Mouse (Mus musculus) left cerebral cortex, adult 2 months (tissue): ENCODE results near the gene Eln. TPM values are rescaled to one million over a fixed set of nuclear protein-coding genes. Genes with fewer than 3 reads are reported as not detected.

Experiments used
- DNase-seq, 2 experiments: peaks; one replicate each; pipeline ENCODE4 v3.0.0; 2021 to 2022; ENCODE audit warnings: low spot score in 2 of 2, mixed read lengths in 1 of 2; ENCODE audit errors: extremely low spot score in 1 of 2
- H3K27ac ChIP-seq: fragments of 200-600 bp; 2 replicates; pipeline ENCODE4 v1.8.1; 2022
- H3K4me3 ChIP-seq: fragments of 200-600 bp; 2 replicates; pipeline ENCODE4 v1.8.1; 2022
- CTCF ChIP-seq: fragments of 200-600 bp; IDR thresholded peaks from 2 replicates; pipeline ENCODE4 v1.8.1; 2022; ENCODE audit warnings: antibody characterized with exemption, mild to moderate bottlenecking, moderate library complexity
- intact Hi-C: fragments of 180-260 bp; cut with DNase I; formaldehyde crosslinking; loops from one replicate; pipeline ENCODE4 v1.15.1; 2025
- long read RNA-seq, 2 experiments: library from polyadenylated mRNA; stranded (forward); transcript quantifications; one replicate each; pipeline ENCODE4 v2.0.0; 2021; ENCODE audit warnings: borderline mapping rate in 2 of 2
- total RNA-seq, 2 experiments: library from RNA; stranded (reverse); gene quantifications; 2 replicates each; pipeline ENCODE4 v1.2.3; 2021

The Eln gene
- total RNA-seq = 10 to 100 TPM; 11.3 to 11.7 TPM
- long read RNA-seq, experiment 1, transcript Eln-201 (37 exons, 3,853 nt) = major isoform, 5 of 8 reads
- long read RNA-seq, experiment 1, partial matches to known transcripts = 1 of 8 reads
- long read RNA-seq, experiment 1, other reads (novel, unspliced or antisense) = 2 of 8 reads
- long read RNA-seq, experiment 2, partial matches to known transcripts = 0 of 2 reads
- long read RNA-seq, experiment 2, other reads (novel, unspliced or antisense) = 1 of 2 reads

GRCm38 (mm10) chr5:134746890-134747511 is at the start of gene Eln:
Eln (minus strand) TSS chr5:134747323.
- intact Hi-C loops = no loop called here
- H3K27ac ChIP-seq = peak within 1 kb of the TSS; percentile 72
- H3K4me3 ChIP-seq = peak within 1 kb of the TSS; percentile 51
- no peak for TF ChIP-seq CTCF
- peak; percentile 16 to 31 for DNase-seq

- no peak for DNase-seq
- intact Hi-C loops = no loop called here
- TF ChIP-seq CTCF = no peak
- H3K27ac ChIP-seq = no peak overlapping the region
- no peak overlapping the region for H3K4me3 ChIP-seq
Measured at GRCm38 (mm10) chr5:134790080-134790995, 43.2 kb upstream of the Eln start.

GRCm38 (mm10) chr5:134788237-134788636 is 41.1 kb upstream of the Eln start:
- Histone ChIP-seq H3K27ac (no peak overlapping the region), H3K4me3 (no peak overlapping the region)
- intact Hi-C loops = no loop called here
- TF ChIP-seq CTCF = no peak
- no peak for DNase-seq

- DNase-seq = no peak
- Histone ChIP-seq H3K4me3 (no peak overlapping the region), H3K27ac (no peak overlapping the region)
- intact Hi-C loops = no loop called here
- TF ChIP-seq CTCF = no peak
Measured at GRCm38 (mm10) chr5:134785691-134786371, 38.7 kb upstream of the Eln start.

- Histone ChIP-seq H3K27ac (no peak overlapping the region), H3K4me3 (no peak overlapping the region)
- TF ChIP-seq CTCF = no peak
- intact Hi-C loops = no loop called here
- no peak for DNase-seq
Measured at GRCm38 (mm10) chr5:134783794-134784193, 36.7 kb upstream of the Eln start.

- intact Hi-C loops = no loop called here
- no peak overlapping the region for H3K27ac ChIP-seq
Measured at GRCm38 (mm10) chr5:134780963-134781362, 33.8 kb upstream of the Eln start.

GRCm38 (mm10) chr5:134780146-134780545 is 33.0 kb upstream of the Eln start:
- H3K27ac ChIP-seq = no peak overlapping the region
- intact Hi-C loops = no loop called here
- TF ChIP-seq CTCF = no peak
- no peak overlapping the region for H3K4me3 ChIP-seq
- no peak for DNase-seq

More at GRCm38 (mm10) chr5:134780963-134781362, 33.8 kb upstream of the Eln start:
- no peak overlapping the region for H3K4me3 ChIP-seq
- DNase-seq = no peak
- TF ChIP-seq CTCF = peak; percentile 31

- intact Hi-C loops = no loop called here
- DNase-seq = no peak
- no peak overlapping the region for H3K4me3 ChIP-seq
- no peak for TF ChIP-seq CTCF
- no peak overlapping the region for H3K27ac ChIP-seq
Measured at GRCm38 (mm10) chr5:134776551-134776950, 29.4 kb upstream of the Eln start.

GRCm38 (mm10) chr5:134772522-134772921 is 25.4 kb upstream of the Eln start:
- no peak for DNase-seq
- Histone ChIP-seq H3K4me3 (no peak overlapping the region), H3K27ac (no peak overlapping the region)
- TF ChIP-seq CTCF = no peak
- intact Hi-C loops = no loop called here

- Histone ChIP-seq H3K4me3 (no peak overlapping the region), H3K27ac (no peak overlapping the region)
- intact Hi-C loops = no loop called here
- TF ChIP-seq CTCF = no peak
- no peak for DNase-seq
Measured at GRCm38 (mm10) chr5:134771750-134772149, 24.6 kb upstream of the Eln start.

- no peak for DNase-seq
- intact Hi-C loops = no loop called here
- Histone ChIP-seq H3K27ac (no peak overlapping the region), H3K4me3 (no peak overlapping the region)
- no peak for TF ChIP-seq CTCF
Measured at GRCm38 (mm10) chr5:134769181-134769580, 22.1 kb upstream of the Eln start.

- no peak for DNase-seq
- no peak for TF ChIP-seq CTCF
- intact Hi-C loops = no loop called here
- no peak overlapping the region for H3K27ac ChIP-seq
- H3K4me3 ChIP-seq = no peak overlapping the region
Measured at GRCm38 (mm10) chr5:134765441-134765840, 18.3 kb upstream of the Eln start.
